Mouse (Mus musculus): ENCODE measurements around the gene Slc22a4. TPM values are rescaled to one million over a fixed set of nuclear protein-coding genes. Genes with fewer than 3 reads are reported as not detected.

Gene Slc22a4
- total and polyA plus RNA-seq, 2 experiments, result 2.4 to 3.8 TPM

Other genes with a start within 250 kb of the Slc22a4 start
- gene Gm12216, start 168.8 kb downstream of the Slc22a4 start, total RNA-seq (2014; rRNA removed), result 2.2 and 3.2 TPM in 2 replicates
- 2.4 and 2.7 TPM in 2 replicates for gene Gm12216, start 168.8 kb downstream of the Slc22a4 start, polyA plus RNA-seq (2012; rRNA removed)
- 19.7 and 20.8 TPM in 2 replicates for gene Slc22a5, start 136.4 kb downstream of the Slc22a4 start, total RNA-seq (2014; rRNA removed)
- 14.7 and 17.0 TPM in 2 replicates for gene Slc22a5, start 136.4 kb downstream of the Slc22a4 start, polyA plus RNA-seq (2012; rRNA removed)
- gene Slc22a21, start 47.8 kb downstream of the Slc22a4 start, total RNA-seq (2014; rRNA removed), result 0.55 and 0.87 TPM in 2 replicates
- gene Slc22a21, start 47.8 kb downstream of the Slc22a4 start, polyA plus RNA-seq (2012; rRNA removed), result 0.34 and 0.35 TPM in 2 replicates
- 1.6 and 1.9 TPM in 2 replicates for gene Pdlim4, start 40.9 kb upstream of the Slc22a4 start, total RNA-seq (2014; rRNA removed)
- 2.6 and 3.0 TPM in 2 replicates for gene Pdlim4, start 40.9 kb upstream of the Slc22a4 start, polyA plus RNA-seq (2012; rRNA removed)
- gene P4ha2, start 72.0 kb upstream of the Slc22a4 start, total RNA-seq (2014; rRNA removed), result 4.4 and 5.5 TPM in 2 replicates
- gene P4ha2, start 72.0 kb upstream of the Slc22a4 start, polyA plus RNA-seq (2012; rRNA removed), result 2.9 and 3.7 TPM in 2 replicates
- 0.34 TPM in 1 of 2 replicates, not detected in the other for gene Csf2, start 221.6 kb upstream of the Slc22a4 start, total RNA-seq (2014; rRNA removed)
- gene Csf2, start 221.6 kb upstream of the Slc22a4 start, polyA plus RNA-seq (2012; rRNA removed), result not detected in 2 replicates
- not detected in 2 replicates for gene Il3, start 239.2 kb upstream of the Slc22a4 start, total RNA-seq (2014; rRNA removed)
- gene Il3, start 239.2 kb upstream of the Slc22a4 start, polyA plus RNA-seq (2012; rRNA removed), result not detected in 2 replicates

All from liver, adult 2 months (tissue).